Mouse (Mus musculus): ENCODE measurements around the gene Gne. TPM values are rescaled to one million over a fixed set of nuclear protein-coding genes. Genes with fewer than 3 reads are reported as not detected.

Gene Gne
- total RNA-seq, 2 experiments from 2014 or later = 23.1 to 28.6 TPM

Other genes with a start within 250 kb of the Gne start
- gene Olfr157, start 244.0 kb downstream of the Gne start, total RNA-seq (2021) = not detected
- not detected for gene Olfr155, start 232.6 kb downstream of the Gne start, total RNA-seq (2021)
- gene Reck, start 208.6 kb downstream of the Gne start, total RNA-seq (2021) = 1 to 10 TPM; 6.3 to 7.4 TPM
- gene Glipr2, start 126.8 kb downstream of the Gne start, total RNA-seq (2021) = 1 to 10 TPM; 2.5 to 3.8 TPM
- under 1 TPM in 1 of 2 experiments, not detected in 1; 0.14 TPM for gene Ccin, start 100.7 kb downstream of the Gne start, total RNA-seq (2021)
- 10 to 100 TPM; 81.1 to 85.3 TPM for gene Clta, start 79.7 kb downstream of the Gne start, total RNA-seq (2021)
- 10 to 100 TPM; 32.0 to 36.4 TPM for gene Rnf38, start 149.6 kb upstream of the Gne start, total RNA-seq (2021)
- gene Melk, start 216.7 kb upstream of the Gne start, total RNA-seq (2021) = under 1 TPM; 0.27 to 0.39 TPM

Measured in heart, postnatal 36 days (tissue).